Mouse (Mus musculus): Measurements from ENCODE around the gene Hopx. TPM values are rescaled to one million over a fixed set of nuclear protein-coding genes. Genes with fewer than 3 reads are reported as not detected.
A peak's percentile ranks its signal among the peaks of the same experiment; 100 is the strongest.

Gene Hopx
- total RNA-seq, 2 experiments from 2014 or later, result 9.8 to 11.1 TPM

DNA sequence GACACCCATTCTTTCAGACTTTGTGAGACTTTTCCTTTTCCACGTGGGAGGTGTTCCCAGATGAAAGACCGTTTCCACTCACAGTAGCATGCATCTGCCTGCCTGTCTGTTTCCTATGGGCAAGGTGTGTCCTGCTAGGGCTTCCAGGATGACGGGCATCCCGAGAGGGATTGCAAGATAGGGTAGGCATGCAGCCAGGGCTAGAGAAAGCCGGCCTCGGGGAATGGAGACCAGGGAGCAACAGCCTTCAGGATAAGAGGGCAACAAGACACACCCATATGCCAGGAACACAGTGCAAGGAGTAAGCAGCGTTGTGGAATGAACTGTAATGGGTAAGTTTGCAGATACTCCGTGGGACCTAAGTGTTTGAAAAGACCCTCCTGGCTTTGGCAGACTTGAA is 47.6 kb downstream of the Hopx start:
- DNase-seq, result no peak

DNA sequence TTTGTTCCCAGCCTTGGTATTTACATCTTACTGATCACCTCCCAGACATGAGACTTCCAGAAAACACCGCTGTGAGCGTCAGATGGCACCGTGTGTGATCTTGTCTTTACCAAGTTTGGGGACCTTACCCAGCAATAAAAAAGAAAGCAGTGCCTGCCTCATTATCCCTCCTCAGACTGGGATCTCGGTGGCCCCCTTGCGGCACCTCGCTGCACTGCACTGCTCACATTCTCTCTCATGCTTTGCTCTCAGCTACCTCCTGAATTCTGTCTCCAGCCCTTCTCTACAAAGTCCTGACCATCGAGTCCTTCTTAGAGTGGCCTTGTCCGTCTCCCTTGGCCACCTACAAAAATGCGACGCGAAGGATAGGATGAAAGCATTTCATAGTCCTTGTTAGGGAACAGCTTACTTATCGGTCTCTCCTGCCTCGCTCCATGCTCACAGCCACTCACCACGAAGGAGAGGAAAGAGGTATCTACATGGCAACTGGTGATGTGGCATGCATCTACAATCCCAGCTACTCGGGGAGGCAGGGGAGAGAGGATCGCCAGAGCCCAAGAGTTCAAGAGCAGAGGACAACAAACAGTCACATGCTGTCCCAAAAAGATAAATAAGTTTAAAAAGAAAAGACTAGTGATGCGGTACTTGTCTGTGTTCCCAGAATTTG is 53.4 kb downstream of the Hopx start:
- peak; percentile 84 for DNase-seq

DNA sequence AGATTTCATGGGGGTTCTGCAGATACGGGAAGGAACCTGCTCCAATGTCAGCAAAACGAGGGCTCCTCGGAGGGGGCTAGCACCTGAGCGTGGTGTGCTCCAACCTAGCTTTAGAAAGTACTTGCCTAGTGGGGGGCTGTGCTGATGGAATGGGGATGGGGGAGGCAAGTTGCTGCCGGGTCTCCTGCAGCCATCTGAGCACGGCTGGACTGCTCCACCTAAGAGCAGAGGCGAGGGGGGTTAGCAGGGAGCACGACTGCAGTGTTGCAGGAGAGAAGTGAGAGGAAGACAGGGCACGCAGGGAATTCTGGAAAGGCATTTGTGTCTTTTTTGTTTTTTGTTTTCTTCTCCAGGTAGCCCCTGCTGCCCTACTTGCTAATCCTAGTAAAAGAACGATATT is 54.6 kb downstream of the Hopx start:
- no peak for DNase-seq

DNA sequence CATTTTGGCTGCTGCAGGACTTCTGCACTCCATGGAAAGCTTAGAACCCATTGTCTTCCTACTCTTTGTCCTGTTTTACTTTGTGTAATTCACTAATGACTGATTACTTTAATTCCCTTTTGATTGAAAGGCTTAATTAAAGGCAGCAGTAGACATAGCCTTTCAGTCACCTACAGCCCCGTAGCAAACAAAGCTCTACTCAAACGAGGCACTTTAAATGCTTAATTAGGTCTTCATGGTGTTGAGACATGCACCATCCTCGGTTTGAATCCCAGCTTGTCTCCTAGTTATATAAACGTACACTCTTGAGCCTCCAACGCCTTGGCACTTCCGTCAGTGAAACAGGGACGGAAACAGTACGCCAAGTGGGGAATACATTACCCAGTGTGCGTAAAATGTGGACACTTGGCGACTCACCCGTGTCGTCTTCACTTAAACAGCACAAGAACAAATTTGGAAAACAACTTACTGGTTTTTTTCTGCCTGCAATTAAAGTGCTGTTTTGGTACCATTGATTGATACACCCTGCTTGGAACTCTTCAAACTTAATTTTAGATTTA is 58.0 kb downstream of the Hopx start:
- DNase-seq, result no peak

DNA sequence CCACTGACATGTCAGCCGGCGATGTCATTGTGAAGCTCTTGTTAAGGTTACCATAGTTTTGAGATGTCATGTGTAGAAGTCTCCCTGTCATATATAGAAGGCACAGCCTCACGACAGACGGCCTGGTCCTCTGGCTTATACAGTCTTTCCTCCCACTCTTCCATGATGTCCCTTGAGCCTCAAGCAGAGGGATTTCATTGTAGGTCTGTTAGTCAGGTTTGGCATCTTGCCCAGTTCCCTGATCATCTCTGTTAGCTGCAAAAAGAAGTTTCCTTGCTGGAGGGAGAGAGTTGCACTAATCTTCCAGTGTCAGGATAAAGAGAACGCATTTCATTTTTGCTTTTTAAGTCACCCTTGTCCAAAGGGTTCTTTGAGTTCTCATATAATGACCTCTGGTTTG is 62.3 kb downstream of the Hopx start:
- no peak for DNase-seq

DNA sequence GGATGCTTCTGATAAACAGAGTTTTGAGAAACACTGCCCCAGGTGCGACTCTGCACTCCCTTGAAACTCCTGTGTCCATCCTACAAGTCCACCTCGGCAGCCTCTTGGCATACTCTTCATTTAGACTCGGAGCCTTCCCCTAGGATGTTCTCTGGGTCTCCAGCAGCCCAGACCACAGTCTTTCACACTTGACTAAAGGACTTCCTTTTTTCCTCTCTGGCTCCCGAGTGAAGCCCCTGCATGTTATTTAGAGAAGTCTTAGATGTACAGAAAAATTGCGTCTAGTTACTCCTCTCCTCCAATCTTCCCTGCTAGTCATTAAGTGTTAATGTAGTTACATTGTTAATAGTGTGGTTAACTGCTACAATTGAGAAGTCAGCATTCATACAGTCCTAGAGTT is 70.6 kb downstream of the Hopx start:
- DNase-seq, result no peak

DNA sequence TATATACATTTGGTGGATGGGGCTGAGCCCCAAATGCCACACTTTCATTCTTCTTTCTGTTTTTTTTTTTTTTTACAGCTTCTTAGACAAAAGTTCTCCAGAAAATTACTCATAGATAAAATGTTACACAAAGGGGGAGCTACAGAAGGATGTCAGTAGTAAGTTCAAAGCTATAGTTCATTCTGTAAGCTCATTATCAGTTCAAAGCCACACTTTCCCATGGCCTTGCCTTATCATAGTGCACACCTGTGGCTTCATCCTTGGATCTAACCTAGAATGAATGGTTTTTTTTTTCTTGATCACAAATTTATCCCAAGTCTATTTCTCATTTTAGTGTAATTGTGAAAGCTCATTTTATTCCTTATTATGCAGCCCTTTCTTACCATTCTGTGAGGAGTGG is 75.5 kb downstream of the Hopx start:
- DNase-seq, result no peak

DNA sequence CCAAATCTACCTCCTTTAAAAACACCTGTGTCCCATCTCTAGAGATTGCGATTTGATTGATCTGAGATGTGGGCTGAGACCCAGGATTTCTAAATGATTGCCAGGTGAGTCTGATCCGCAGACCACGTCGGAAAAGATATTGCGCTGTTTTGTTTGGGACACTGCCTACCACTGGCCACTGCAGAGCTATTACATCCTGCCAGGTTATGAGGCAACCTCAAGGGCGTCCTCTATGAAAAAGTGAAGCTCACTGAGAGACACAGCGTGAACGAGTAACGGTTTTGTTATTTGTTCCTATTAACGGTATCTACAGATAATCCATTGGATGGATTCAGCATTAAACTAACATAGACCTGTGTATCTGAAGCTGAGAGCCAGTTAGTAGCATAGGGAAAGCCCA is 76.5 kb downstream of the Hopx start:
- no peak for DNase-seq

Other genes with a start within 250 kb of the Hopx start
- 10 to 100 TPM; 17.4 to 25.7 TPM for gene Aasdh, start 209.6 kb downstream of the Hopx start, total RNA-seq (2021)
- 100 to 1,000 TPM; 193 to 202 TPM for gene Paics, start 163.8 kb downstream of the Hopx start, total RNA-seq (2021)
- gene Ppat, start 163.5 kb downstream of the Hopx start, total RNA-seq (2021), result 10 to 100 TPM; 22.4 to 27.0 TPM
- gene Srp72, start 140.4 kb downstream of the Hopx start, total RNA-seq (2021), result 100 to 1,000 TPM; 128 to 131 TPM
- under 1 TPM in 1 of 2 experiments, not detected in 1; 0.73 TPM for gene Arl9, start 111.1 kb downstream of the Hopx start, total RNA-seq (2021)
- gene Thegl, start 99.1 kb downstream of the Hopx start, total RNA-seq (2021), result not detected
- under 1 TPM in 1 of 2 experiments, not detected in 1; 0.85 TPM for gene Spink2, start 96.3 kb upstream of the Hopx start, total RNA-seq (2021)
- gene Rest, start 150.4 kb upstream of the Hopx start, total RNA-seq (2021), result 10 to 100 TPM; 26.3 TPM
- gene Noa1, start 195.0 kb upstream of the Hopx start, total RNA-seq (2021), result 10 to 100 TPM; 26.7 to 28.0 TPM
- gene Polr2b, start 195.0 kb upstream of the Hopx start, total RNA-seq (2021), result 10 to 100 TPM; 52.2 to 55.9 TPM

All from adrenal gland, postnatal 10 days (tissue).